Mouse (Mus musculus) small intestine, adult 2 months (tissue): ENCODE measurements around the gene Tppp2.

ENCODE experiments used
- CTCF ChIP-seq: fragments of 200-500 bp; IDR thresholded peaks from 2 replicates; pipeline ENCODE4 v1.5.1; 2012; ENCODE audit warnings: low read depth, mild to moderate bottlenecking, control low read depth, inconsistent platforms, low read length, moderate library complexity, mixed read lengths; ENCODE audit not compliant: insufficient replicate concordance, insufficient read length; ENCODE audit errors: extremely low read depth
- POLR2A ChIP-seq: fragments of 200-500 bp; IDR thresholded peaks from 2 replicates; pipeline ENCODE4 v1.6.1; 2012; ENCODE audit warnings: low read depth, mild to moderate bottlenecking, control low read depth, inconsistent platforms, low read length, moderate library complexity

DNA sequence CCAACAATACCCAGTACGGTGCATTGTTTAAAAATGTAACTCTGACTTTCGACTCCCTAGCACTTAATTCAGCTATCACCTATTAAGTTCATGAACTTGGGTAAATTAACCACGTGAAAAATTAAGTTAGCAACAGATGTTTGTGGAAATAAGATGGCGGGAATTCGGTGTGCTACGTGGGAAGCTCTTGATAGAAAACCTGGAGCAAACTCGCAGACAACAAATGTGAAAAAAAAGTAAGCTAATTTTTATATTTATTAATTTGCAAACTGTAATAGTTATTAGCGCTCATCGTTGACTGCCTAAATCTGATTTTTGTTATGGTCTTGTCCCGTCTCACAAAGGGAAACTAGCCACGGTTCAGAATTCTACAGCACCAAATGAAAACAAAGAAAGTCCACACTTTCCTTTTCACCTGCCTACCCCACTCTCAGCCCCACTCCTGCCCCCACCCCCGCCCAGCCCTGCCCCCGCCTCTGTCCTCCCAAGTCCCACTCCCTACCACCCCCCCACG is 34.1 kb upstream of the Tppp2 start:
- TF ChIP-seq CTCF, result no peak
- no peak for TF ChIP-seq POLR2A
